Mouse (Mus musculus) limb, embryonic 13.5 days (tissue): ENCODE measurements around the gene Chmp1a. TPM values are rescaled to one million over a fixed set of nuclear protein-coding genes. Genes with fewer than 3 reads are reported as not detected.

Source experiments
- ATAC-seq: fragments of 200-750 bp; cut with Nextera tagmentation; 2 replicates; pipeline ENCODE4 v1.8.0; 2017; ENCODE audit warnings: low read depth, moderate number of reproducible peaks, moderate TSS enrichment; ENCODE audit not compliant: low FRiP score
- H3K27ac ChIP-seq: fragments of 300-500 bp; sonication (generic); 2 replicates; pipeline ENCODE4 v1.5.1; 2015; ENCODE audit warnings: inconsistent platforms, mild to moderate bottlenecking, moderate library complexity
- H3K27me3 ChIP-seq: fragments of 300-500 bp; sonication (generic); 2 replicates; pipeline ENCODE4 v1.6.1; 2015; ENCODE audit warnings: mild to moderate bottlenecking, inconsistent platforms
- H3K36me3 ChIP-seq: fragments of 300-500 bp; sonication (generic); 2 replicates; pipeline ENCODE4 v1.6.1; 2015; ENCODE audit warnings: inconsistent platforms, mild to moderate bottlenecking, moderate library complexity
- H3K4me1 ChIP-seq: fragments of 300-500 bp; sonication (generic); 2 replicates; pipeline ENCODE4 v1.6.1; 2015; ENCODE audit warnings: inconsistent platforms
- H3K4me2 ChIP-seq: fragments of 300-500 bp; sonication (generic); replicated peaks from 2 replicates; pipeline ENCODE4 v1.6.1; 2015; ENCODE audit warnings: inconsistent platforms, mild to moderate bottlenecking, moderate library complexity
- H3K4me3 ChIP-seq: fragments of 300-500 bp; sonication (generic); 2 replicates; pipeline ENCODE4 v1.5.1; 2015; ENCODE audit warnings: moderate library complexity, mild to moderate bottlenecking, inconsistent platforms
- H3K9ac ChIP-seq: fragments of 300-500 bp; sonication (generic); 2 replicates; pipeline ENCODE4 v1.6.1; 2015; ENCODE audit warnings: mild to moderate bottlenecking, inconsistent platforms
- H3K9me3 ChIP-seq: fragments of 300-500 bp; sonication (generic); 2 replicates; pipeline ENCODE4 v1.6.1; 2016; ENCODE audit warnings: inconsistent platforms
- WGBS: fragments of 180-500 bp; shearing (Covaris S2); methylation state at CpG from one replicate; pipeline ENCODE4 v1.1.7; 2015; 5-methylcytosine and 5-hydroxymethylcytosine counted together
- polyA plus RNA-seq: library from polyadenylated mRNA; unstranded; fragments of >200 nt; fragmentation: Nextera tagmentation; extraction: Ambion mirVana; gene quantifications from 2 replicates; pipeline ENCODE4 v1.2.1, GENCODE M21; 2015

Chmp1a gene
- polyA plus RNA-seq, 1 experiment from 2014 or later = 151 TPM

GRCm38 (mm10) chr8:123190678-123191077, 21.9 kb downstream of the Chmp1a start:
- Histone ChIP-seq H3K36me3 (no peaks in the 10 kb centered on the region), H3K9ac (no peak overlapping the region), H3K4me2 (peak overlapping the region; percentile 41), H3K27ac (no peak overlapping the region), H3K4me1 (peaks cover 11% of the 10 kb centered on the region), H3K4me3 (no peak overlapping the region), H3K27me3 (no peaks in the 10 kb centered on the region), H3K9me3 (no peaks in the 10 kb centered on the region)
- 0 out of 2 replicates have a peak, but pooled peaks have one; percentile 34 for ATAC-seq
- 4% methylated on average over 9 of the region's 9 CpGs for WGBS

DNA sequence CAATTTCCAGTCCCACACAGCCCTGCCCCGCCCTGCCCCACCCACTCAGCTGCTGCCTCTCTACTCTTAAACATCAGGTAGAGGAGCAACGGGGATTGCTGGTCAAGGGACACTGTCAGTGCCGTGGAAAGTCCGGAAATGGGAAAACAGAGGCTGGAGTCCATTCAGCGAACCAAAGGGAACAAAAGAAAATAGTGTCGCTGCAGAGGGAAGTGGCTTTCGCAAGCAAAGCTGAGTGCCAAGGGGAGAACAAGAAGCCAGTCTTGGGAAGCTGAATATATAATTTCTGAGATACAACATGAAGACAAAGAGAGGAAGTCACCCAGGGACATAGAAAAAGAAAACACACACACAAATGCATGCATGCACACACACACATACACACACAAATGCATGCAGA, 23.7 kb downstream of the Chmp1a start:
- WGBS = 81% methylated on average over 7 of the region's 7 CpGs
- H3K9me3 ChIP-seq = no peaks in the 10 kb centered on the region
- no peak overlapping the region for H3K27ac ChIP-seq
- no peak overlapping the region for H3K4me3 ChIP-seq
- H3K4me1 ChIP-seq = peaks cover 20% of the 10 kb centered on the region
- no peak overlapping the region for H3K4me2 ChIP-seq
- ATAC-seq = no peak
- H3K36me3 ChIP-seq = no peaks in the 10 kb centered on the region
- no peaks in the 10 kb centered on the region for H3K27me3 ChIP-seq
- H3K9ac ChIP-seq = no peak overlapping the region

DNA sequence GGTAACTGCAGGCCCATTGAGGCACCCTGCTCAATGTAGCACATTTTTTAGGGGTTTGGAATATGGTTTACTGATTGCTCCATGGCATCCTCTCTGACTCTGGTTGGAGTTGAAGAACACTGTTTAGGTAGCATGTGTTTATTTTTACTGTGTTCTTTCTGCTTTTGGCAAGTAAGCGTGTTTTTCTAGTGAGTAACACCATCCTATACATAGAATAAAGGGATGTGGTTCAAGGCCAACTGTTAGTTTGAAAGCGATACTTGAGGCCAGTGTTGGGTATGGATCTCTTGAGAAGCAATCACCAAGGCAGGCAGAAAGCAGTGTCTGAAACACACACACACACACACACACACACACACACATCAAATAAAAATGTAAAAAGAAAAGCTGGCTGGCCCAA, 24.6 kb downstream of the Chmp1a start:
- no peaks in the 10 kb centered on the region for H3K36me3 ChIP-seq
- H3K4me3 ChIP-seq = no peak overlapping the region
- no peak overlapping the region for H3K27ac ChIP-seq
- 80% methylated on average over 2 of the region's 2 CpGs for WGBS
- H3K9me3 ChIP-seq = no peaks in the 10 kb centered on the region
- no peak overlapping the region for H3K9ac ChIP-seq
- peaks cover 20% of the 10 kb centered on the region for H3K4me1 ChIP-seq
- ATAC-seq = no peak
- no peak overlapping the region for H3K4me2 ChIP-seq
- H3K27me3 ChIP-seq = no peaks in the 10 kb centered on the region

DNA sequence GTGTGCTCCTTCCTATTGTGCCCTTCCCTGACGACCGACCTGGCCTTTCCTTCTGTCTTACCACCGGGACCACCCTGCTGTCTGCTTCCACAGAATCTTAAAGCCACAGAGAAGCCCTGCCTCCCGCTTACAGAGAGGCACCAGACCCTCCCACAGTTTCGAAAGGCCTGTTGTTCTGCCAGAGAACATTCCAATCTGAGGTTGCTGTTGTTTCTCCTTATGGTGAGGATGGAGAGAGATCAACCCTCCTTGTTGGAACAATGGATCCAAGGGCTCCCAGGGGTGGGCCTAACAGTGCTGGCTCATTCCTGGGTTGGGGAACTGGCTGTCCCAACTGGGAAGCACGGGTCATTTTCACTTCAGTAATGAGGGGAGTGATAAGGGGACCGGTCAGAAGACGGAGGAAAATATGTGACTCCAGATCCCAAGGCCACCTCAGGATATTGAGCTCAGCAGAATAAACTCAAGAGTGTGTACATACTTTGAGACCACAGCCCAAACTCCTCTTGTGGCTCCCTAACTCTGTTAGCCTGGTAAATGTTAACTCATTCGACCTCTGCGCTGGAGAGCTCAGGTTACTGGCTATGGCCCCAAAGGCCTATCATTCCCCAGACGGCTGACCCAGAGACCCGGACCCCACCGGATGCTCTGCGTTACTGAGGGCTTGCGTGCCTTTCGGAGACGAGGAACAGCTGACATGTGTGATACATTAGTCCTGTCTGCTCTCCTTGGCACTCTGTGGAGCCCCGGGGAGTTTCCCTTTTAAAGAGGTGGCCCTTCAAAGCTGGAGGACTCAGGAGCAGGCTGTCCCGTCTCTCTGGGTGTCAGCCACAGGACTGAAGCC, 26.8 kb downstream of the Chmp1a start, which contains the start of gene Dpep1:
Gene Dpep1 (plus strand): TSS at position 677 of the 844 bp plus-strand sequence.
- H3K27me3 ChIP-seq = no peaks in the 10 kb centered on the region
- no peaks in the 10 kb centered on the region for H3K36me3 ChIP-seq
- peaks cover 20% of the 10 kb centered on the region for H3K4me1 ChIP-seq
- H3K4me2 ChIP-seq = peak within 1 kb of the TSS; percentile 19
- no peaks in the 10 kb centered on the region for H3K9me3 ChIP-seq
- ATAC-seq = peak; percentile 61; the same call in 1 of the 2 replicates
- H3K4me3 ChIP-seq = no peak within 1 kb of the TSS
- WGBS = 15% methylated on average over 19 of the region's 19 CpGs
- H3K27ac ChIP-seq = peak within 1 kb of the TSS; percentile 48; the same call in 1 of the 2 replicates
- H3K9ac ChIP-seq = peak within 1 kb of the TSS; percentile 4; the same call in 1 of the 2 replicates

DNA sequence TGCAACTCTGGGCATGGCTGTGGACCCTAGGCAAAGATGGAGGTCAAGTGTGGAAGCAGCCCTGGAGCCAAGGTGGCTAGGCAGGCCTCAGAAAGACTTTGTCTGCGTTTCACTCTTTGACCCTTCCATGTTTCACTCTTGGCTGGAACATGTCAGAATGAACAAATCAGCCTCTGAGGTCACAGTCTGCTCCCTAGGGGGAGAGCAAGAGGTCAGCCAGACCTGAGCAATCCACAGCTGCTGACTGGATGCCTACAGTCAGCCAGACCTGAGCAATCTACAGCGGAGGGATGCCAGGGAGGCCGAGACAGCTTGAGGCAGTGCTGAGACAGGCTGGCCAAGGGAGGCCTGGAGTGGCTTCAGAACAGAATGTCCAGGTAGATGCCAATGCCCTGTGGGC, 31.2 kb downstream of the Chmp1a start:
- Histone ChIP-seq H3K4me3 (no peak overlapping the region), H3K4me1 (peaks cover 16% of the 10 kb centered on the region), H3K27me3 (no peaks in the 10 kb centered on the region), H3K9me3 (peaks cover 15% of the 10 kb centered on the region), H3K27ac (no peak overlapping the region), H3K9ac (no peak overlapping the region), H3K36me3 (no peaks in the 10 kb centered on the region), H3K4me2 (no peak overlapping the region)
- no peak for ATAC-seq
- WGBS = 58% methylated on average over 3 of the region's 3 CpGs

DNA sequence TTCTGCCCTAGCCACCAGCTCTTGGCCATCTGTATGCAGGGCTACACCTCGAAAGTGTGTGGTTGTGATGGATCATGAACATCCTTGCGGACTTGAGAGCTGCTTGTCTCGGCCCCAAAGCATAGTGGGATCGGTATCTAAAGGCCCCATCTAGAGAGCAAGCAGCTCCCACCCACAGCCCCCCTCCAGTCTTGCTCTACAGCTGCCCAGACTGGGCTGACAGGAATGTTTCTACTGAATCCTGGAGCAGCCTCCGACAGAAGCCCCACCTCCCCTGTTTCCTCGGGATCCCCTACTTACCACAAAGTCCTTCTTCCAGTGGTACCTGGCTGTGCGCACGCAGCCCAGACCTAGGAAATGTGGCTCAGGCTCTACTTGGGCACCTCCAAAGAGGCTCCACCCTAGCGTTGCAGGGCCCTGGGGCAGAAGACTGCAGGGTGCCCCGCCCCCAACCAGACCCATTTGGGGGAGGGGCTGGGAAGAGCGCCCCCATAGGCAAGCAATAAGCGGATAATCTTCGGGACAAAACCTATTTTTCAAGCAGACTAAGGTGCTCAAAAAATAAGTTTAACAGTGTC, 54.6 kb downstream of the Chmp1a start, which contains the start of gene Sult5a1:
Gene Sult5a1 (minus strand): TSS at position 428 of the 578 bp plus-strand sequence.
- Histone ChIP-seq H3K4me2 (peak within 1 kb of the TSS; percentile 60), H3K27ac (peak within 1 kb of the TSS; percentile 48), H3K9ac (no peak within 1 kb of the TSS), H3K4me3 (peak within 1 kb of the TSS; percentile 32), H3K36me3 (no peaks in the 10 kb centered on the region), H3K4me1 (peaks cover 25% of the 10 kb centered on the region), H3K9me3 (no peaks in the 10 kb centered on the region), H3K27me3 (no peaks in the 10 kb centered on the region)
- WGBS = 30% methylated on average over 13 of the region's 13 CpGs
- peak; percentile 64; the same call in 1 of the 2 replicates for ATAC-seq

- H3K4me2 ChIP-seq = 0 out of 2 replicates have a peak overlapping the region, but pooled peaks have one; percentile 7
- H3K9ac ChIP-seq = no peak overlapping the region
- no peaks in the 10 kb centered on the region for H3K27me3 ChIP-seq
- H3K4me1 ChIP-seq = peaks cover 25% of the 10 kb centered on the region
- H3K9me3 ChIP-seq = 0 out of 2 replicates have a peak, but pooled peaks cover 2% of the 10 kb centered on the region
- no peak overlapping the region for H3K4me3 ChIP-seq
- no peak overlapping the region for H3K27ac ChIP-seq
- WGBS = 75% methylated on average over 9 of the region's 9 CpGs
- ATAC-seq = peak; percentile 64; the same call in 1 of the 2 replicates
- no peaks in the 10 kb centered on the region for H3K36me3 ChIP-seq
Observed at GRCm38 (mm10) chr8:123156070-123156773, 56.3 kb downstream of the Chmp1a start.

- H3K4me2 ChIP-seq = no peak overlapping the region
- ATAC-seq = no peak
- no peak overlapping the region for H3K4me3 ChIP-seq
- 81% methylated on average over 5 of the region's 5 CpGs for WGBS
- no peaks in the 10 kb centered on the region for H3K27me3 ChIP-seq
- H3K9me3 ChIP-seq = 0 out of 2 replicates have a peak, but pooled peaks cover 2% of the 10 kb centered on the region
- H3K9ac ChIP-seq = no peak overlapping the region
- H3K27ac ChIP-seq = no peak overlapping the region
- peaks cover 25% of the 10 kb centered on the region for H3K4me1 ChIP-seq
- H3K36me3 ChIP-seq = no peaks in the 10 kb centered on the region
Observed at GRCm38 (mm10) chr8:123155177-123155576, 57.4 kb downstream of the Chmp1a start.

Other genes starting within 250 kb of the Chmp1a start
- 40.9 and 48.7 TPM in 2 replicates for gene Ankrd11, start 170.5 kb downstream of the Chmp1a start, polyA plus RNA-seq
- gene Spg7, start 149.8 kb downstream of the Chmp1a start, polyA plus RNA-seq = 40.8 and 41.5 TPM in 2 replicates
- gene Rpl13, start 110.4 kb downstream of the Chmp1a start, polyA plus RNA-seq = 1,375 and 1,469 TPM in 2 replicates
- 0.64 and 0.72 TPM in 2 replicates for gene Cpne7, start 95.4 kb downstream of the Chmp1a start, polyA plus RNA-seq
- 26.1 and 30.6 TPM in 2 replicates for gene Sult5a1, start 54.4 kb downstream of the Chmp1a start, polyA plus RNA-seq
- 2.4 and 2.5 TPM in 2 replicates for gene Dpep1, start 26.5 kb downstream of the Chmp1a start, polyA plus RNA-seq
- gene Spata33, start 69 bp upstream of the Chmp1a start, polyA plus RNA-seq = 4.9 and 7.0 TPM in 2 replicates
- gene Cdk10, start 12.1 kb upstream of the Chmp1a start, polyA plus RNA-seq = 37.9 and 39.9 TPM in 2 replicates
- 3.1 and 3.7 TPM in 2 replicates for gene Spata2l, start 23.5 kb upstream of the Chmp1a start, polyA plus RNA-seq
- 28.4 and 29.1 TPM in 2 replicates for gene Zfp276, start 41.4 kb upstream of the Chmp1a start, polyA plus RNA-seq
- 32.3 and 32.7 TPM in 2 replicates for gene Vps9d1, start 41.6 kb upstream of the Chmp1a start, polyA plus RNA-seq
- 26.4 and 27.2 TPM in 2 replicates for gene Fanca, start 105.8 kb upstream of the Chmp1a start, polyA plus RNA-seq
- gene Spire2, start 120.0 kb upstream of the Chmp1a start, polyA plus RNA-seq = 0.80 and 1.1 TPM in 2 replicates
- 155 and 156 TPM in 2 replicates for gene Tcf25, start 161.0 kb upstream of the Chmp1a start, polyA plus RNA-seq
- 0.05 TPM in 1 of 2 replicates, not detected in the other for gene Mc1r, start 194.3 kb upstream of the Chmp1a start, polyA plus RNA-seq
- gene Tubb3, start 198.7 kb upstream of the Chmp1a start, polyA plus RNA-seq = 6.9 and 9.4 TPM in 2 replicates
- gene Def8, start 210.8 kb upstream of the Chmp1a start, polyA plus RNA-seq = 38.3 and 41.7 TPM in 2 replicates